In genomic region chr19:46326756-46327305, GRCm38 (mm10) we compare ENCODE assay signal across 8 mouse cellular contexts. TPM values are rescaled to one million over a fixed set of nuclear protein-coding genes. Genes with fewer than 3 reads are reported as not detected.
DNase-seq lines count a peak whose midpoint lies in the region; ATAC-seq lines count a peak whose summit lies in the region.

Psd (minus strand) TSS chr19:46327156.

- ATAC-seq in forebrain, embryonic 11.5 days (replicated peaks; ENCODE audit: low FRiP score): no peak
- ATAC-seq in intestine, embryonic 14.5 days (replicated peaks; ENCODE audit: low FRiP score, low TSS enrichment, low read depth): no peak
- no peak for ATAC-seq in limb, embryonic 13.5 days (ENCODE audit: low FRiP score, low read depth)
- peak; percentile 5; the same call in 1 of the 2 replicates for ATAC-seq in midbrain, embryonic 15.5 days (replicated peaks)

- H3K27ac ChIP-seq in forebrain, embryonic 11.5 days (ENCODE audit: low read depth, low read length): peak within 1 kb of the TSS; percentile 89
- H3K27ac ChIP-seq in intestine, embryonic 14.5 days (ENCODE audit: low read depth): peak within 1 kb of the TSS; percentile 82
- peak within 1 kb of the TSS; percentile 86; the same call in 1 of the 2 replicates for H3K27ac ChIP-seq in limb, embryonic 13.5 days
- peak within 1 kb of the TSS; percentile 97 for H3K27ac ChIP-seq in midbrain, embryonic 15.5 days

- peak within 1 kb of the TSS; percentile 100 for H3K4me2 ChIP-seq in forebrain, embryonic 11.5 days (ENCODE audit: low read depth, low read length, severe bottlenecking)
- H3K4me2 ChIP-seq in intestine, embryonic 14.5 days (ENCODE audit: low read length): peak within 1 kb of the TSS; percentile 96
- peak within 1 kb of the TSS; percentile 99 for H3K4me2 ChIP-seq in limb, embryonic 13.5 days (replicated peaks)
- H3K4me2 ChIP-seq in midbrain, embryonic 15.5 days: peak within 1 kb of the TSS; percentile 93

- peaks cover 2% of the 10 kb centered on the region; the same call in 1 of the 2 replicates for H3K36me3 ChIP-seq in forebrain, embryonic 11.5 days (ENCODE audit: control insufficient read depth, insufficient read depth, low read length)
- peaks cover 15% of the 10 kb centered on the region for H3K36me3 ChIP-seq in intestine, embryonic 14.5 days (ENCODE audit: control insufficient read depth, insufficient read depth, low read length)
- H3K36me3 ChIP-seq in limb, embryonic 13.5 days: peaks cover 18% of the 10 kb centered on the region
- H3K36me3 ChIP-seq in midbrain, embryonic 15.5 days (replicated peaks): peaks cover 12% of the 10 kb centered on the region; the same call in 1 of the 2 replicates

- peak within 1 kb of the TSS; percentile 75 for H3K9ac ChIP-seq in forebrain, embryonic 11.5 days (ENCODE audit: low read length)
- H3K9ac ChIP-seq in intestine, embryonic 14.5 days (ENCODE audit: low read length): peak within 1 kb of the TSS; percentile 48
- H3K9ac ChIP-seq in limb, embryonic 13.5 days: peak within 1 kb of the TSS; percentile 72; the same call in 1 of the 2 replicates
- peak within 1 kb of the TSS; percentile 62 for H3K9ac ChIP-seq in midbrain, embryonic 15.5 days

- peak; percentile 49 to 71 for DNase-seq in heart, adult 18-20 months
- DNase-seq in heart, adult 9 months (ENCODE audit: low spot score in 2 of 2): no peak
- peak; percentile 77 for DNase-seq in adrenal gland, postnatal 36 days
- DNase-seq in forebrain, embryonic 11.5 days (ENCODE audit: low spot score): peak; percentile 85
- DNase-seq in intestine, embryonic 14.5 days (ENCODE audit: low spot score): peak; percentile 81
- no peak for DNase-seq in ovary, postnatal 14 days (ENCODE audit: low spot score)

- peaks cover 17% of the 10 kb centered on the region for H3K27me3 ChIP-seq in forebrain, embryonic 11.5 days (ENCODE audit: control insufficient read depth, insufficient read depth, low read length)
- H3K27me3 ChIP-seq in intestine, embryonic 14.5 days (replicated peaks; ENCODE audit: control insufficient read depth, insufficient read depth, low read length): peaks cover 37% of the 10 kb centered on the region
- peaks cover 69% of the 10 kb centered on the region for H3K27me3 ChIP-seq in limb, embryonic 13.5 days
- H3K27me3 ChIP-seq in midbrain, embryonic 15.5 days (replicated peaks): no peaks in the 10 kb centered on the region

- H3K9me3 ChIP-seq in forebrain, embryonic 11.5 days (ENCODE audit: control insufficient read depth, low read length): no peaks in the 10 kb centered on the region
- H3K9me3 ChIP-seq in intestine, embryonic 14.5 days (ENCODE audit: control insufficient read depth, low read length): no peaks in the 10 kb centered on the region
- H3K9me3 ChIP-seq in limb, embryonic 13.5 days: no peaks in the 10 kb centered on the region
- no peaks in the 10 kb centered on the region for H3K9me3 ChIP-seq in midbrain, embryonic 15.5 days

- H3K4me1 ChIP-seq in forebrain, embryonic 11.5 days (replicated peaks; ENCODE audit: control insufficient read depth, insufficient read depth, low read length): peaks cover 23% of the 10 kb centered on the region
- H3K4me1 ChIP-seq in intestine, embryonic 14.5 days (replicated peaks; ENCODE audit: control insufficient read depth, insufficient read depth, low read length): peaks cover 24% of the 10 kb centered on the region
- peaks cover 32% of the 10 kb centered on the region for H3K4me1 ChIP-seq in limb, embryonic 13.5 days
- H3K4me1 ChIP-seq in midbrain, embryonic 15.5 days: peaks cover 72% of the 10 kb centered on the region

- peak within 1 kb of the TSS; percentile 63 for H3K4me3 ChIP-seq in forebrain, embryonic 11.5 days (ENCODE audit: low read depth, low read length)
- peak within 1 kb of the TSS; percentile 72 for H3K4me3 ChIP-seq in intestine, embryonic 14.5 days (ENCODE audit: low read depth, low read length)
- H3K4me3 ChIP-seq in limb, embryonic 13.5 days: peak within 1 kb of the TSS; percentile 72
- peak within 1 kb of the TSS; percentile 60 for H3K4me3 ChIP-seq in midbrain, embryonic 15.5 days

- WGBS in forebrain, embryonic 11.5 days: under 1% methylated on average over 33 of the region's 35 CpGs
- under 1% methylated on average over 34 of the region's 35 CpGs for WGBS in intestine, embryonic 14.5 days
- under 1% methylated on average over 34 of the region's 35 CpGs for WGBS in limb, embryonic 13.5 days
- WGBS in midbrain, embryonic 15.5 days: 0% methylated on average over 35 of the region's 35 CpGs

RNA-seq across cellular contexts. Expression of gene Psd, which starts in this region (rescaled TPM):
- total RNA-seq in heart, adult 18-20 months (2021): under 1 TPM; 0.51 to 0.60 TPM
- 1 to 10 TPM; 6.0 to 7.5 TPM for total RNA-seq in adrenal gland, postnatal 36 days (2021)
- polyA plus RNA-seq in forebrain, embryonic 11.5 days (2014; fragmentation: Nextera tagmentation; extraction: Ambion mirVana): 10.7 and 11.3 TPM in 2 replicates
- polyA plus RNA-seq in intestine, embryonic 14.5 days (2014; fragmentation: Nextera tagmentation; extraction: Ambion mirVana): 36.4 and 43.9 TPM in 2 replicates
- polyA plus RNA-seq in limb, embryonic 13.5 days (2015; fragmentation: Nextera tagmentation; extraction: Ambion mirVana): 4.1 and 4.8 TPM in 2 replicates
- 146 and 148 TPM in 2 replicates for polyA plus RNA-seq in midbrain, embryonic 15.5 days (2015; fragmentation: Nextera tagmentation; extraction: Ambion mirVana)

Comparison
In these comparisons a context has a peak if more than half of its experiments do, and no peak if none do; other contexts are left out.
1. RNA of gene Psd (total RNA-seq): 6.0 to 7.5 TPM in adrenal gland, postnatal 36 days; 0.51 to 0.60 TPM in heart, adult 18-20 months; every median in the first group is over 4 times any median in the second.
2. Peak in DNase-seq in heart, adult 18-20 months; RNA of the gene not detected or under 1 TPM.
3. DNase-seq: peak in adrenal gland, postnatal 36 days (2 of 2), forebrain, embryonic 11.5 days (single experiment) and intestine, embryonic 14.5 days (single experiment); none in heart, adult 9 months (0 of 2) and ovary, postnatal 14 days (single experiment).
4. Peak in every context shown above with its lines, with median percentiles within 50 percentile points of each other: H3K27ac ChIP-seq, H3K4me2 ChIP-seq, H3K4me3 ChIP-seq and H3K9ac ChIP-seq.